Mouse (Mus musculus) kidney, adult 11 months (tissue): Measurements from ENCODE around the gene Hlcs.
"Not testable (repeated sequence)": the region's sequence is repeated elsewhere in the genome, so short reads cannot be mapped to it uniquely, and the experiment has no call there.

ENCODE experiments used
- DNase-seq: peaks from one replicate; pipeline ENCODE4 v3.0.0; 2022

The Hlcs gene

DNA sequence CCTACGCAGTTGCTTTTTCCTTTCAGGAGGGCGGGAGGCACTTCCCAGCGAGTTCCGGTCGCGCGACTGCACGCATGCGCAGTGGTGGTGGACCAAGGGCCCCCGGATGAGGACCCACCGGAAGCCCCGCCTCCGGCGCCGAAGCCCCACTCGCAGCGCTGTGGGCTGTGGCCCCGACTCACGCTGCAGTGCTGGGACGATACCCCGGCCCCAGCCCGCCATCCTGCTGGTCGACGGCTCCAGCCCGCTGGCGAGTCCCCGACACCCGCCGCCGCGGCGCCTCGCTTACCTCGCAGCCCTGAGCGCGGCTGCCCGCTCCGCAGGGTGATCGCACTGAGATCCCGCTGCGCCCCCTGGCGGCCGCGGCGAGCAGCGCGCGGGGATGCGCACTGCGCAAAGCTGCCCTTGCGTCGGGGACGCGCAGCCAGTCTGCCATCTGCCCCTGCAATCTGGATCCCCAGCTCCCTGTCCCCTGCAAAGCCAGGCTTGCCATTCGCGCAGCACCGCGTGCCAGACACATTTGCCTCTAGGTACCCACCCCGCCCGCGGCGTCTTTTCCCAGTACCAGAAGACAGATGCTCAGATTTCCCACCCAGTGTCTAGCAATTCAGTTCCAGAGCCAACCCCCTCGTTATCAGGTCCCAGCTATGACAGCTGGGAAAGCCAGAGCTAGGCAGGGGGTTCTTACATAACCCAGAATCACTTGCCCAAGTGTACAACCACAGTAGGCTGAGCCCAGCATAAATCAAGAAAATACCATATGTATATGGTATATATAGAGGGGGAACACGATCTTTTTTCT lies at the start of gene Hlcs:
Gene Hlcs (minus strand): TSS at position 343 of the 802 bp plus-strand sequence.
- peak; percentile 96 for DNase-seq

- no peak for DNase-seq
These were observed 49.0 kb upstream of the Hlcs start for GRCm38 (mm10) chr16:94362174-94362873.

DNA sequence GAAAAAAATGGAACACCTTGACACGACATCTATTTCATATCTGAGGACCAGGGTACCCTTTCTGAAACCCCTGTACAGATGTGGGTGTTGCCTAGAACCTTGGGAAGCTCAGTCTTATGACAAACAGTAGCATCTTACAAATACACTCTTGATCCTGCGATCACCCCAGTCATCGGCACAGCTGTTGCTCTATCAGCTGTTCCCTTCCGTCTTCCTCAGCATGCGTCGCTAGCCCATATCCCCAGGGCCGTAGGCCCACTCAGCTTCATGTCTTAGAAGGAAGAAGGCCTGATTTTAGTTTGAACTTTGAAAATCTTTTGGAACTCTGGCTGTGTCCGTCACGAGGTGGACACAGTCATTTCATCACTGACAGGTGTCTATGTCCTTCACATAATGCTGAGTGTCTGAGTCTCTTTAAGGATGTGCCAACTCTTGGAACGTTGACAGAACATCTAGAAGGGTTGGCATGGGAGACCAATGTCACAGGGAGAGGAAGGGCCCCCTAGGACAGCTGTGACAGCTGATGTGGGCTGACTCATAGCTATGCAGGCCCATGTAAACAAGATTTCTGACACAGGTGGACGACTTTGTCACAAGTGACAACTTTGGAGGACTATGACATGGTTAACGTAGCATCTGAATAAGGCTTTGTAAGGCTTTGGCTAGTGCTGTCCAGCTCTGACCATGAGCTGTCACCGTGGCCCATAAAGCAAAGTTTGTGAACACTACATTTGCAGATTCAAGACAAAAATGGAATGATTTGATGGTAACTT lies 47.4 kb upstream of the Hlcs start:
- no peak for DNase-seq

- no peak for DNase-seq
These were observed 44.7 kb upstream of the Hlcs start for GRCm38 (mm10) chr16:94358091-94358490.

DNA sequence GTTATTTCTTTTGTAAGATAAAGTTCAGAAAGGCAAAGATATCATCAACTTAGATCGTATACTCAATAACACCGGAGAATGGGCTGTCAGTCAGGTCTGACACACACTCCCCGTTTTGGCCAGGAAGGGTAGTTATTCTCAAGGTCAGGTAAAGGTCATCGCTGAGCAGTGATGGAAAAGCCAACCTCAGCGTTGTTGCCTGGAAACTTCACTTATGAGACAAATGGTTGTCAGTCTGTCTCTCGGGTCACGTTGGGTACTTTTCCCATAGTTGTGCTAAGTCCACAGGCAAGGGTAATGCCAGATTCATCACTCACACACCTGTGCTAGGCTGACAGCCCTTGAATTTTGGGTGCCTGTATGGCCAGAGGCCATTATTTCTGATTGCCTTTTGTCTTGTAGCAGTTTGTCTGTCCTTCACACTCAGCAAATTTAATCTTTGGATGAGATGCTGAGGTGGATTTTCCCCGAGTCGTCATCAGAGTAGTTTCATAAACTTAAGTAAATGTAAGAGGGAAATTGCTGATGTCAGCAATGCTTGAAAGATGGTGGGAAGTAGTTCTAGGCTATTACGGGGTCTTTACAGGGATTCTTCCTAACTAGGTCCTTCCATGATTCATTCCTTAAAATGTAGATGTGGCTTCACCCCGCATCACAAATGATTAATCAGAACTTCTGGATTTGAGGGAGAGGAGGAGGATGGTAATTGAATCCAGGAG lies 43.6 kb upstream of the Hlcs start:
- no peak for DNase-seq

- no peak for DNase-seq
These were observed 42.7 kb upstream of the Hlcs start for GRCm38 (mm10) chr16:94356046-94356445.

- DNase-seq = no peak
These were observed 41.1 kb upstream of the Hlcs start for GRCm38 (mm10) chr16:94354450-94354849.

DNA sequence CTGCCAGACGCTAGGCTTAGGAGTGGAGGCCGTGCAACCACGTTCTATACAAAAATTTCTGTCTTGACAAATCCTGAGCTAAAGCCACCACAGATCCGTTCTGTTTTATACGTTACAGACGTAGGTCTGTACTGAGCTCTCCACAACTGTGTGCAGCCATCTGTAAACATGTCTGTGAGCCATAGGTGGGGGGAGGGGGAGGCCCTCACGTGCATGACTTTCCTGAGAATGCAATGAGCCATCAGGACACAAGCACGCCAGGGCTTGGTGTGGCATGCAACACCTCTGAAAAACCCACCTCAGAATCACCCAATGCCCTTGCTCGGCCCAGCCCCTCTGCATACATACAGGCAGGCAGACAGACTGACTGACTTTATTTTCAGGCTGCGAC lies 36.9 kb upstream of the Hlcs start:
- no peak for DNase-seq

GRCm38 (mm10) chr16:94349588-94350286 lies 36.4 kb upstream of the Hlcs start:
- DNase-seq = peak; percentile 35

DNA sequence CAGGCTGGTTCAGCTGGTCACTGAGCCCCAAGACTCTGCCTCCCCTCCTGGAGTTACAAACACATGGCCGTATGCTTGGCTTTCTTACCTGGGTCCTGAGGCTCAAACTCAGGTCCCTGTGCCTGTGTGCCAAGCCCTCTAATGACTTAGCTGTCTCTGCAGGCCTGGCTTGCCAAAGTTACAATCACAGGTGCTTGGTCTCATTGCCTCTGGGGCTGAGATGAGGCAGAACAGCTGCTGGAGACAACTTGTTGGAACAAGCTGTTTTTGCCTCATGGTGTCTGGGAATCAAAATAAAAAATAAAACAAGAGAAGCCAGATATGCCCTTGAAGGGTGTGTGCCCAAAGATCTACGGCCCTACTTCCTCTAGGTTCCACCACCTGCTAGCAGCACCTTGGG lies 35.4 kb upstream of the Hlcs start:
- DNase-seq = no peak

- DNase-seq = no peak
These were observed 33.8 kb upstream of the Hlcs start for GRCm38 (mm10) chr16:94347080-94347731.

GRCm38 (mm10) chr16:94345733-94346132 lies 32.4 kb upstream of the Hlcs start:
- no peak for DNase-seq

- not testable (repeated sequence) for DNase-seq
These were observed 26.1 kb upstream of the Hlcs start for GRCm38 (mm10) chr16:94339164-94340160.

DNA sequence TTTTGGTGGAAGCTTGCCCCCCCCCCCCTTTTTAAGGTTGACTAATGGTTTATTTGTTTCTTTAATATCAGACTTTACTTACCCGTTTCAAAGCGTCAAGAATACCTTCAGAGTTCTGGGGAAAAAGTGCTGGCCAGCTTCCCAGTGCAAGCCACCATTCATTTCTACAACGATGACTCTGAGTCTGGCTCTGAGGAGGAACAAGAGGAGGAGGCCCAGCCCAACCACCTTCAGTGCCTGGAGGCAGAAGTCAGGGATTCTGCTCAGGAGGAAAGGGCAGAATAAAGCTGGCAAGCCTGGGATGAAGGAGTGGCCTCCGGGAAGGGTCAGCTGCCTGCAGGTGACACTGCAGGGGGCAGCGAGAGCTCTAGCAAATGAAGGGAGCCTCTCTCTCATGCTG lies 22.3 kb upstream of the Hlcs start:
- DNase-seq = no peak

GRCm38 (mm10) chr16:94331886-94332252 lies 18.5 kb upstream of the Hlcs start:
- DNase-seq = peak; percentile 39

DNA sequence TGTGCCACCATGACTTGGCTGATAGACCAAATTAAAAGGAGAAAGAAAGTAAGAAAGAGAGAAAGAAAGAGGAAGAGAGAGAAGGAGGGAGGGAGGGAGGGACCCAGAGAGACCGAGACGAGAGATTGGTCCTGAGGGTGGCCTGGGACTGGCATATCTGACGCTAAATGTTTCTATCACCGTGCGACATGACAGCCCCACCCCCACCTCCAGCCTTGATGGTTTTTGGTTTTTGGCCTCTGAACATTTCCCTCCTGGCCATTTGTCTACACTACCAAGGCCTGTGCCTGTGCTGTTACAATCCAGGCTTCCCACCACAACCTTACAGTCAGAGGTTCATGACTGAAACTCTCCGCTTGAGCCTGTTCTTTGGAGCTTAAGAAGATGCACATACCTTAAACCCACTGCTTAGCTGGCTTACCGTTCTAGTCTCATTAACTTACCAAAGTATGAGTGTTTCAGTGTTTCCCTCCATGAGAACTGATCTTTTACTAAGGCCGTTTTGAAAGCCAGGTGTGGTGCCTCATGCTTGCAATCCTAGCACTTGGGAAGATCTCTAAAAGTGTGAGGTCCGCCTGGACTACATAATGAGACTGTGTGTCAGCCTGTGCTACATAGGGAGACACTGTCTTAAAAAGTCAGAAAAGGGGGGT lies 18.0 kb upstream of the Hlcs start:
- DNase-seq = no peak

DNA sequence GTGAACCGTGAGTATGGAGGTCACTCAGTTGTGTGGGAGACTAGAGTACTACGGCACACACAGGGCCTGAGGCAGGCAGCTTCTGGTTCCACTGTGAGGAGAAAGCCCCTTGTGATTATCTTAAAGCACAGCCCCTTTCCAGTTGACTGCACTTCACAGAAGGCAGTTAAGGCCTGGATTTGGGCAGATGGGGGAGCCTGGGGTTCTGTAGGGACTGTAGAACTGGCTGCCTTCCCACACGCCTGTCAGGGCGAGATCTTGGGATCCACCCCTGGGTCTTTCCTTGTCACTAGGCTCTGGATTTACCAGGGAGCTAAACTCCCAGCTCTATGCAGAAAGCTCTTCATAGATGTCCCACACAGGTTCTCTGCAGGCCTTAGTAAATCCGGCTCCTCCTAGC lies 17.1 kb upstream of the Hlcs start:
- no peak for DNase-seq

GRCm38 (mm10) chr16:94328881-94329867 lies 15.8 kb upstream of the Hlcs start:
- DNase-seq = no peak
